Mouse (Mus musculus): ENCODE results near the gene Nr5a2.

- TF ChIP-seq CTCF (conservative IDR thresholded peaks at IDR 0.05; ENCODE audit: insufficient read depth, insufficient read length, low read depth, low read length) = no peak; the same call in 1 of the 2 replicates
- TF ChIP-seq POLR2A (IDR thresholded peaks at IDR 0.05; ENCODE audit: low read depth, low read length) = no peak
Measured at GRCm38 (mm10) chr1:136926026-136926425, 34.2 kb downstream of the Nr5a2 start.
